Mouse (Mus musculus) kidney, adult 2 months (tissue): ENCODE results near the gene Tspan2. TPM values are rescaled to one million over a fixed set of nuclear protein-coding genes. Genes with fewer than 3 reads are reported as not detected.

ENCODE experiments used
- DNase-seq: peaks from one replicate; pipeline ENCODE4 v3.0.0; 2021
- H3K27ac ChIP-seq: fragments of 200-500 bp; 2 replicates; pipeline ENCODE4 v1.5.1; 2012; ENCODE audit warnings: low read depth, low read length, control low read depth, inconsistent platforms; ENCODE audit not compliant: insufficient read depth
- H3K27me3 ChIP-seq: fragments of 200-500 bp; replicated peaks from 2 replicates; pipeline ENCODE4 v1.6.1; 2012; ENCODE audit warnings: mild to moderate bottlenecking, moderate library complexity, low read length, inconsistent platforms; ENCODE audit not compliant: control insufficient read depth, insufficient read depth
- H3K36me3 ChIP-seq: fragments of 200-500 bp; 2 replicates; pipeline ENCODE4 v1.6.1; 2012; ENCODE audit warnings: mild to moderate bottlenecking, moderate library complexity, low read length, inconsistent platforms; ENCODE audit not compliant: control insufficient read depth, insufficient read depth
- H3K4me1 ChIP-seq: fragments of 200-500 bp; 2 replicates; pipeline ENCODE4 v1.6.1; 2011; ENCODE audit warnings: low read length; ENCODE audit not compliant: control insufficient read depth, insufficient read depth
- H3K4me3 ChIP-seq: fragments of 200-500 bp; 2 replicates; pipeline ENCODE4 v1.5.1; 2011; ENCODE audit warnings: mild to moderate bottlenecking, low read depth, low read length, control low read depth; ENCODE audit not compliant: insufficient read depth
- CTCF ChIP-seq: fragments of 200-500 bp; conservative IDR thresholded peaks from 2 replicates; pipeline ENCODE4 v1.5.1; 2011; ENCODE audit warnings: low read depth, mild to moderate bottlenecking, control low read depth, low read length, moderate library complexity, mixed read lengths; ENCODE audit not compliant: insufficient read depth, insufficient read length
- POLR2A ChIP-seq: fragments of 200-500 bp; IDR thresholded peaks from one replicate; pipeline ENCODE4 v1.6.1; 2011; ENCODE audit warnings: low read depth, low read length, control low read depth
- WGBS: fragments of 180-500 bp; shearing (Covaris S2); methylation state at CpG from one replicate; pipeline ENCODE4 v1.1.7; 2018; 5-methylcytosine and 5-hydroxymethylcytosine counted together
- polyA plus RNA-seq: library from polyadenylated mRNA; depleted of rRNA; stranded (reverse); fragments of >200 nt; gene quantifications from 2 replicates; pipeline ENCODE4 v1.2.3, GENCODE M21; 2012

Gene Tspan2
- polyA plus RNA-seq, 1 experiment, result 3.0 TPM

DNA sequence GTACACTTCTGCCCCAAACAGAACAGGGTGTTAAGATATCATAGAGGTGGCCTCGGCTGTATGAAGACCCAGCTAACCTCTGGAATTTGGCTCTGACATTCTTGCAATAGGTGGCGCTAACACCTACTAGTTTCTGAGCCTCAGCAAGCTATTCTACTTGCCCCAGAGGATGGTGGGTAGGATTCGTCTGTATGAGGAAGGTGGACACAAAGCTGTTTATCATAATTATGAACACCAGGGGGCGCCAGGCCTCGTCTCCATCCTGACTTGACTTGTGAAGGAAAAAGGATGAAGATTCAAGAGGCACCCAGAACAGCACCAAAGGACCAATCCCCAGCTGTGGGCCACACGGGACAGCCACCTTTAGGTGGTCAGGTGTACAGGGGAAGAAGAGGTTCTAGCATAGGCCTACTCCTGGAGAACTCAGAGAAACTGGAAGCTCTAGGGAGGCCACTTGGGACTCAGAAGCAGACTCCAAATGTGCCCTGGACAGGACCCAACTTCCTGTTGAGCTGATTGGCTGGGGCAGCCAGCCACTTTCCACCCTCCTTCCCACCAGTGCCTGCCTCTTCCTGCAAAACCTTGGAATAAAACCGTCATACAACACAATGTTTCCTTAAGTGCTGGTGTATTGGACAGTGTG lies 32.3 kb upstream of the Tspan2 start:
- DNase-seq, result peak; percentile 57
- 46% methylated on average over 7 of the region's 7 CpGs for WGBS

DNA sequence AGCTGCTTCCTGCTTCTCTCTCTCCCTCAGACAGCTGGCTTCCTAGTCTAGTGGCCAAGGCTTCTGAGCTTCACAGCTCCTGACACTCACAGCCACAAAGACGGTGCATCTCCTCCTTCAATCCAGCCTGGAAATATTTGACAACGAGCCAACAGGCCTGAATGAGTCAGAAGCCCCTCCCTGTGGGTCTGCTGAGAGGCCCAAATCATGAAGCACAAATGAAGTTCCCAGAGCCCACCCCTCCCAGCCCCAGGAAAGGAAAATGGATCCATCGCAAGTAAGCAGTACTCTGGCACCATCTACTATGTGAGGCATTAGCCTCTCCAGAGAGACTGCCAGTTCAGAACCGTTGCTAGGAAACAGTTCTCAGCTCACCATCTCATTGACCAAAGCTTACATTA lies 30.3 kb upstream of the Tspan2 start:
- Histone ChIP-seq H3K4me3 (no peak overlapping the region), H3K4me1 (no peaks in the 10 kb centered on the region), H3K36me3 (no peaks in the 10 kb centered on the region), H3K27me3 (no peaks in the 10 kb centered on the region), H3K27ac (no peak overlapping the region)
- WGBS, result 72% methylated on average over 4 of the region's 4 CpGs
- TF ChIP-seq POLR2A, result no peak
- TF ChIP-seq CTCF, result no peak
- DNase-seq, result no peak

More for the DNA sequence above, 32.3 kb upstream of the Tspan2 start:
- H3K36me3 ChIP-seq, result no peaks in the 10 kb centered on the region
- no peak overlapping the region for H3K27ac ChIP-seq
- H3K4me3 ChIP-seq, result no peak overlapping the region
- H3K4me1 ChIP-seq, result no peaks in the 10 kb centered on the region
- TF ChIP-seq CTCF (peak; percentile 60), POLR2A (no peak)
- H3K27me3 ChIP-seq, result no peaks in the 10 kb centered on the region

DNA sequence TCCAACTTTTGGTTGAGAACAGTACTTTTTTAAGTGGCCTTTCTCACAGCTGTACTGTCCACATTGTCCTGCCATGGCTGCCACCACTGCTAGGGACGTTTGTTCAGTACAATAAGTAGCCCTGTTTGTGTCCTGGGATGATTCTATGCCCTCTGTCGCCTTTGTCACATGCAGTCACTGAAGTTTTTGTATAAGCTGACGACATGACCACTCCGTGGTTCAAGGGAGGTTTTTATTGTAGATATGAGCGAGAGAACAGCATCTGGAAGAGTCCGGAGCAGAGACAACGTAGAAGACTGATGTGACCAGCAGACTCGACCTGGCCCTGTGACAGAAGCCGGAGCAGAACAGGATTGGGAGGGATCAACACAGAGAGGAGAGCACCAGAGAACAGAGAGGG lies 25.7 kb upstream of the Tspan2 start:
- TF ChIP-seq POLR2A (no peak), CTCF (no peak)
- WGBS, result 74% methylated on average over 9 of the region's 9 CpGs

DNA sequence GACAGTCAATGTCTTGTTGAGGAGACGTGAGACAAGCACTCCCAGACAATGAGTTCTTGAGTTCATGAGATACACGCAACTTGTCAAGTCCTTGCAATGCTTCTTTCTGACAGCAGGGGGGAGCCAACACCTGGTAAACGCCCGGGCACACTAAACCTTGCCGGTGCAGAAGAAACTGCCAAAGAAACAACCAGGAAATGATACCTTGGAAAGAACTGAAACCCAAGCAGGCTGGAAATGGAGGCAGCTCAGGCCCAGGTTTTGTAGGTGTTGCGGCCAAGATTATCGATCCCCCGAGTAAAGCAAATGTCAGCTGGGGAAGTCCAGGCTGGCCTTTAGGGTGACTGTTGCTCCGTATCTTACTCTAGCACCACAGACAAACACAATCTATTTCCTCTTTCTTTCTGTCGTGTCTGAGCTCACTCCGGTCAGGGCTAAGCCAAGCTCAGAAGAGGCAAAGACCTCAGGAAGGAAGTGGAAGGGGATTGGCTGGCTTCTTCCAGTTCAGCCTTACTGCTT lies 19.2 kb upstream of the Tspan2 start:
- WGBS, result 13% methylated on average over 11 of the region's 11 CpGs
- Histone ChIP-seq H3K4me1 (no peaks in the 10 kb centered on the region), H3K4me3 (peak overlapping the region; percentile 37), H3K27ac (no peak overlapping the region), H3K27me3 (no peaks in the 10 kb centered on the region), H3K36me3 (no peaks in the 10 kb centered on the region)
- TF ChIP-seq POLR2A (no peak), CTCF (peak; percentile 91)
- DNase-seq, result peak; percentile 85

More for the DNA sequence above, 25.7 kb upstream of the Tspan2 start:
- no peaks in the 10 kb centered on the region for H3K36me3 ChIP-seq
- no peak overlapping the region for H3K4me3 ChIP-seq
- no peaks in the 10 kb centered on the region for H3K27me3 ChIP-seq
- H3K4me1 ChIP-seq, result no peaks in the 10 kb centered on the region
- H3K27ac ChIP-seq, result no peak overlapping the region
- no peak for DNase-seq

DNA sequence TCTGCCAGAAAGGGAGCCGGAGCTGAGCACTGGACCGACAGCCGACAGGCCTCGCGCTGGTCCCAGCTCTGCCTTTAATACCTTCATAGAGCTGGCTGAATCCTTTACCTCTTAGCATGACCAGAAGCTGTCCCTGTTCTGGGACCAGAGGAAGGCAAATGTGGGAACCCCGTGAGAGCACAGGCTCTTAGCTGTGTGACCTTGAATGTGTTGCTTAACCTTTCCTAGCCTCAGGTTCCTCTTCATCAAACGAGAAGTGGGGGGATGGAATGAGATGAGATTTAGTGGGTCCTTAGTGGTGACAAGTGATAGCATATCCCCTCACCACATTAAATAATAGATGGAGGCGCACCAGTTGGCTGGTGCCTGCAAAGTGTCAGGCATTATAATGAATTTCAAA lies 18.5 kb upstream of the Tspan2 start:
- Histone ChIP-seq H3K27me3 (no peaks in the 10 kb centered on the region), H3K4me3 (no peak overlapping the region), H3K36me3 (no peaks in the 10 kb centered on the region), H3K4me1 (no peaks in the 10 kb centered on the region), H3K27ac (no peak overlapping the region)
- 87% methylated on average over 8 of the region's 8 CpGs for WGBS
- DNase-seq, result no peak
- TF ChIP-seq POLR2A, result no peak
- no peak for TF ChIP-seq CTCF

DNA sequence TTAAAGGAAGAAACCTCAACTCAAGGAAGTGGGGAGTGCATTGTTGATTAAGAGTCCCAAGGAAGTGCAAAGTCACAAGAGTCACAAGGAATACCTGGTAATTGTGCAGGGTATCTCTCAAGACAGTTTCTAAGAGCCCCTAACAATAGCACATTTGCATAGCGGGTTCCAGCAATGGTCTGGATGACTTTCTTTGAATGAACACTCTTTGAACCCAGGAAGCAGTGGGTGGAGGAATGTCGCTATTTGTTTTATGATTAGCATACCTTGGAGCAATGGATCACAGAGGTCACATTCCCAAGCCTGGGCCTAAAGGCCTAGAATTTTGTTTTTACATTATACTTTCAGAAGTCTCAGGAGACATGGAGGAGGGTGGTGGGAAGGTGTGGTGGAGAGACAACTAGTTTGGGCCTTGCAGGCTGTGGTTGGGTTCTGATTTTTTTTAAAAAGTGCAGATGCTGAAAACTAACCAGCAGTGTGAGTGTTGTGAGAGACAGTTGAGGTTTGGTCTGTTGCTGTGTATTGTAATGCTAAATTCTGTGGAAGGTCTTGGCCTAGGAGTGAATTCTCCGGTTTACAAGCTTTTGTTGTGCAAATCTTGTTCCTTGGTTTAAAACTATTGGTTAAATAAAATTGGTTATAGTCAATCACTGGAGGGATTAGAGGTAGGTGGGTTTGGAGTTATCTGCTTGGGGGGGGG lies 16.6 kb upstream of the Tspan2 start:
- Histone ChIP-seq H3K4me1 (no peaks in the 10 kb centered on the region), H3K27me3 (no peaks in the 10 kb centered on the region), H3K4me3 (no peak overlapping the region), H3K36me3 (no peaks in the 10 kb centered on the region), H3K27ac (no peak overlapping the region)
- DNase-seq, result no peak
- WGBS, result 85% methylated on average over 3 of the region's 3 CpGs
- no peak for TF ChIP-seq POLR2A
- TF ChIP-seq CTCF, result no peak

DNA sequence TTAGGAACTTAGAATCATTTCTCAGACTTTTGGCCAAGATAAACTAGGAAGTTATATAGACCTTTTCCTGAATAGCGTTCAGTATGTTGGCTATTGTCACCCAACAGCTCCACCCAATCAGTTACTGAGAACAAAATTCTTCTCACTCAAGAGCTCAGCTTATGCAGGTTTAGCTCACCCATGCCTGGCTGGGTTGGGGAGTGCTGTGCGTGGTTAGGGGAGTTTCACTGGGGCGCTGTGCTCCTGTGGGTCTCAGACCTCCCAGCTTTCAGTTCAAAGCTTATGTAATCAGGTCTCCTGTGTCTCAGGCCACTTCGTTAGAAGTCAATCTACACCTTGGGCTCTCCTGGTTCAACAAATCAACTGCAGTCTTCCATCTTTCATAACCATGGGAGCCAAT lies 11.2 kb upstream of the Tspan2 start:
- Histone ChIP-seq H3K36me3 (no peaks in the 10 kb centered on the region), H3K4me3 (no peak overlapping the region), H3K4me1 (no peaks in the 10 kb centered on the region), H3K27ac (no peak overlapping the region), H3K27me3 (no peaks in the 10 kb centered on the region)
- 70% methylated on average over 4 of the region's 4 CpGs for WGBS
- TF ChIP-seq POLR2A (no peak), CTCF (no peak)
- no peak for DNase-seq
